ENCODE assay signal across 16 mouse cellular contexts in the genomic region with DNA sequence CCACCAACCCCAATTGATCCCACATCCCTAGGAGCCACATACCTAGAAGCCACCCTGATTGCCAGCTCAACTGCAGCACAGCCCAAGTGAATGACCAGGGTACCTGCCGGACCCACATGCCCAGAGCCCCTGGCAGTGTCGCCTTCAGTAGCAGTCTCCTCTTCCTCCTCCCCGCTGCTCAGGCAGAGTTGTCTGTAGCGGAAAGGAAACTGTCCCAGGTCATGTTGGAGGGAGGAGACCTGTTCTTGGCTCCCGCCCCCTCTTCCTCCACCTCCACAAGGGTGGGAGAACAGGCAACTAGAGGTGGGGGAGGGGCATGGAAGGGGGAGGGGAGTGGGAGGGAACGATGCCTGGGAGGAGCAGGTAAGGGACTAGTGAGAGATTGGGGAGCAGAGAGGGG. TPM values are rescaled to one million over a fixed set of nuclear protein-coding genes. Genes with fewer than 3 reads are reported as not detected.
A peak's percentile ranks its signal among the peaks of the same experiment; 100 is the strongest.
DNase-seq lines count a peak whose midpoint lies in the region; ATAC-seq and TF ChIP-seq lines count a peak whose summit lies in the region.
"Had no signal": no experiment of that assay in that cellular context is flagged by ENCODE, and none has a peak within 500 bp of the region (broad histone marks: within the 10 kb centered on the region; RNA-seq: fewer than 3 reads in every experiment).

A gene (minus strand): TSS at position 181 of the 400 bp plus-strand sequence.

- H3K9ac ChIP-seq in heart, embryonic 11.5 days (ENCODE audit: low read depth, low read length): no peak within 1 kb of the TSS
- H3K9ac ChIP-seq in heart, embryonic 12.5 days: no peak within 1 kb of the TSS
- H3K9ac ChIP-seq: embryonic facial prominence, embryonic 12.5 days had no signal

- no peak within 1 kb of the TSS for H3K4me2 ChIP-seq in heart, embryonic 11.5 days
- no peak within 1 kb of the TSS for H3K4me2 ChIP-seq in heart, embryonic 12.5 days
- H3K4me2 ChIP-seq: embryonic facial prominence, embryonic 12.5 days; liver, embryonic 11.5 days had no signal

- no peak for DNase-seq in spleen, adult 2 months (ENCODE audit: low read depth in 1 of 2, low spot score in 2 of 2)
- no peak for DNase-seq in spleen, postnatal 10 days (ENCODE audit: low spot score in 2 of 2)
- peak; percentile 62 for DNase-seq in naive thymus-derived CD4-positive, alpha-beta T cell, adult 2 months (ENCODE audit: low read depth)
- DNase-seq in B cell, adult 2 months: no peak
- DNase-seq in ovary, postnatal 10 days (ENCODE audit: low spot score): no peak
- no peak for DNase-seq in cerebellum, postnatal 25 days
- DNase-seq: cerebellum, adult 9-11 months; kidney, adult 11 months; kidney, postnatal 36 days; right cerebral cortex, postnatal 25 days had no signal

- 56% methylated on average over 6 of the region's 6 CpGs for WGBS in heart, embryonic 11.5 days (ENCODE audit: insufficient replicate concordance)
- WGBS in heart, embryonic 12.5 days: 41% methylated on average over 6 of the region's 6 CpGs
- WGBS in spleen, adult 2 months: 39% methylated on average over 6 of the region's 6 CpGs

- ATAC-seq in heart, embryonic 11.5 days (replicated peaks; ENCODE audit: insufficient number of reproducible peaks, low FRiP score, low TSS enrichment): 0 out of 2 replicates have a peak, but pooled peaks have one; percentile 10
- no peak for ATAC-seq in heart, embryonic 12.5 days (ENCODE audit: insufficient number of reproducible peaks, low FRiP score)

- H3K4me3 ChIP-seq in heart, embryonic 11.5 days (ENCODE audit: low read depth, low read length): no peak within 1 kb of the TSS
- no peak within 1 kb of the TSS for H3K4me3 ChIP-seq in heart, embryonic 12.5 days
- H3K4me3 ChIP-seq in spleen, adult 2 months (ENCODE audit: extremely low read depth, insufficient read depth, insufficient read length): peak within 1 kb of the TSS; percentile 44; the same call in 1 of the 2 replicates
- H3K4me3 ChIP-seq: embryonic facial prominence, embryonic 12.5 days had no signal

- no peak within 1 kb of the TSS for H3K27ac ChIP-seq in heart, embryonic 11.5 days (ENCODE audit: low read depth, low read length)
- no peak within 1 kb of the TSS for H3K27ac ChIP-seq in heart, embryonic 12.5 days (ENCODE audit: poor library complexity, severe bottlenecking)
- H3K27ac ChIP-seq in spleen, adult 2 months (ENCODE audit: insufficient read depth, low read length): no peak within 1 kb of the TSS; the same call in 1 of the 2 replicates
- H3K27ac ChIP-seq: embryonic facial prominence, embryonic 12.5 days had no signal

- no peaks in the 10 kb centered on the region for H3K9me3 ChIP-seq in heart, embryonic 11.5 days (replicated peaks; ENCODE audit: control insufficient read depth, low read length)
- no peaks in the 10 kb centered on the region for H3K9me3 ChIP-seq in heart, embryonic 12.5 days (replicated peaks)
- H3K9me3 ChIP-seq: embryonic facial prominence, embryonic 12.5 days had no signal

- no peak for TF ChIP-seq POLR2A in spleen, adult 2 months (IDR thresholded peaks at IDR 0.05; ENCODE audit: low read depth, low read length)

- no peaks in the 10 kb centered on the region for H3K36me3 ChIP-seq in heart, embryonic 11.5 days (ENCODE audit: control insufficient read depth, insufficient read depth, low read length)
- no peaks in the 10 kb centered on the region for H3K36me3 ChIP-seq in heart, embryonic 12.5 days
- no peaks in the 10 kb centered on the region for H3K36me3 ChIP-seq in spleen, adult 2 months (ENCODE audit: control insufficient read depth, insufficient read depth, low read length)
- H3K36me3 ChIP-seq: embryonic facial prominence, embryonic 12.5 days had no signal

- no peaks in the 10 kb centered on the region for H3K27me3 ChIP-seq in heart, embryonic 11.5 days (ENCODE audit: control insufficient read depth, insufficient read depth, low read length)
- no peaks in the 10 kb centered on the region for H3K27me3 ChIP-seq in heart, embryonic 12.5 days (replicated peaks)
- no peaks in the 10 kb centered on the region for H3K27me3 ChIP-seq in spleen, adult 2 months (ENCODE audit: control insufficient read depth, insufficient read depth, low read length)
- H3K27me3 ChIP-seq: embryonic facial prominence, embryonic 12.5 days had no signal

- H3K4me1 ChIP-seq in heart, embryonic 11.5 days (ENCODE audit: control insufficient read depth, insufficient read depth, low read length): 0 out of 2 replicates have a peak, but pooled peaks cover 7% of the 10 kb centered on the region
- peaks cover 9% of the 10 kb centered on the region; the same call in 1 of the 2 replicates for H3K4me1 ChIP-seq in heart, embryonic 12.5 days (replicated peaks)
- peaks cover 4% of the 10 kb centered on the region; the same call in 1 of the 2 replicates for H3K4me1 ChIP-seq in spleen, adult 2 months (ENCODE audit: control insufficient read depth, insufficient read depth, insufficient read length)
- H3K4me1 ChIP-seq: embryonic facial prominence, embryonic 12.5 days had no signal

- no peak for TF ChIP-seq CTCF in spleen, adult 2 months (IDR thresholded peaks at IDR 0.05; ENCODE audit: extremely low read depth, insufficient read depth, insufficient read length, insufficient replicate concordance)

RNA-seq across cellular contexts. Expression of the gene that starts here (rescaled TPM):
- polyA plus RNA-seq in heart, embryonic 11.5 days (2014; fragmentation: Nextera tagmentation; extraction: Ambion mirVana): 0.10 and 0.14 TPM in 2 replicates
- 0.31 TPM in 1 of 2 replicates, not detected in the other for polyA plus RNA-seq in heart, embryonic 12.5 days (2016; fragmentation: Nextera tagmentation; extraction: Ambion mirVana)
- polyA plus RNA-seq in spleen, adult 2 months (2012; rRNA removed): 2.4 and 3.4 TPM in 2 replicates
- polyA plus RNA-seq: brain, embryonic 14.5 days; embryonic facial prominence, embryonic 12.5 days; forebrain, embryonic 11.5 days; liver, embryonic 11.5 days had no signal

Comparison
In these comparisons a context has a peak if more than half of its experiments do, and no peak if none do; other contexts are left out.
1. Peak in ATAC-seq in heart, embryonic 11.5 days; RNA of the gene not detected or under 1 TPM.